Mouse (Mus musculus) cortical plate, adult 2 months (tissue): ENCODE results near the gene Stxbp4.

Experiments used
- CTCF ChIP-seq: fragments of 200-500 bp; IDR thresholded peaks from 2 replicates; pipeline ENCODE4 v1.5.1; 2011; ENCODE audit warnings: mild to moderate bottlenecking, control low read depth, low read length; ENCODE audit not compliant: insufficient read depth; ENCODE audit errors: extremely low read depth
- POLR2A ChIP-seq: fragments of 200-500 bp; IDR thresholded peaks from 2 replicates; pipeline ENCODE4 v1.6.1; 2011; ENCODE audit warnings: mild to moderate bottlenecking, low read length, control low read depth; ENCODE audit not compliant: insufficient read depth; ENCODE audit errors: extremely low read depth

- TF ChIP-seq POLR2A (no peak), CTCF (no peak)
These were observed 154.1 kb downstream of the Stxbp4 start for GRCm38 (mm10) chr11:90483766-90484165.
